Mouse (Mus musculus): ENCODE data around the gene Ryr2. TPM values are rescaled to one million over a fixed set of nuclear protein-coding genes. Genes with fewer than 3 reads are reported as not detected.
"Not testable (repeated sequence)": the region's sequence is repeated elsewhere in the genome, so short reads cannot be mapped to it uniquely, and the experiment has no call there.

Ryr2 gene
- polyA plus RNA-seq, 1 experiment from 2014 or later, result 0.25 TPM

DNA sequence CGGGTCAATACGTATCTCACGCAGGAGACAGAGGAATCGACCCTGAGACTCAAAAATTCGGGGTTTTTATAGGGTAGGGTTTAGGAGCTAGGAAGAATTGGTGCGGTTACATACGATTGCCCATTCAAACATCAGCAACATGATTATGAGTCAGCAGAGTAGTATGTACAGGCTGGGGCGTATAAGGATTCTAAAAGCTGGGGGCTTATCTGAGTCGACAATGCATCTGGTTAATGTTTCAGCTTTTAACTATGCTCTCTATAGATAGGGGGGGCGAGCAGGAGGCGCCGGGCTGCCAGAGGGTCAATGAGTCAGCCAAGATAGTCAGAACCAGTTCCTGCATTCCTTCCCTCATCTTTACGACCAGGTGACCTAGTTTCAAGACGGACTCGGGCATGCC lies 557.6 kb downstream of the Ryr2 start:
- not testable (repeated sequence) for H3K4me1 ChIP-seq (ENCODE audit: control insufficient read depth, insufficient read depth, low read length); DNase-seq (ENCODE audit: low spot score, missing footprints); ATAC-seq (ENCODE audit: low FRiP score); H3K4me2 ChIP-seq; H3K36me3 ChIP-seq (ENCODE audit: control insufficient read depth, insufficient read depth, low read length); H3K27me3 ChIP-seq (ENCODE audit: control insufficient read depth, insufficient read depth, low read length); H3K9ac ChIP-seq (ENCODE audit: low read length); H3K9me3 ChIP-seq (ENCODE audit: control insufficient read depth, low read length); H3K27ac ChIP-seq (ENCODE audit: low read depth, low read length); H3K4me3 ChIP-seq (ENCODE audit: low read depth, low read length)
- 89% methylated on average over 15 of the region's 15 CpGs for WGBS

DNA sequence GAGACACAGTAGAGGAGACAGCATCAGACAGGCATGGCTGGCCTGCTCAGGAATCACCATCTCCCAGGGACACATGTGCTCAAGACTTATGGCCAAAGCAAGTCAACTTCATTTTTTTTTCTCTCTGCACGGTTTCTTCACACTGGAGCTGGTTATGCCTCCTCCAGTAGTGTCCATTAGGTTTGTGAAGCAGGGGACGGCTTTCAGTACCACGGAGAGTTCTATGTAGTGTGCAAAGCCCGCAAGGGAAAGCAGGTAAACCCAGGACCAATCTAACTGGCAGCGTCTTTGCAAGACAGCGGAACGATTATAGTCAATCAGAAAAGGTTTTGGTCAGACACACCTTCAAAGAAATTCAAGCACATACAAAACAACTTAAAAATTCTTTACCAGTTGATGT lies 560.9 kb downstream of the Ryr2 start:
- H3K4me3 ChIP-seq (ENCODE audit: low read depth, low read length), result no peak overlapping the region
- H3K9ac ChIP-seq (ENCODE audit: low read length), result no peak overlapping the region
- no peak overlapping the region for H3K27ac ChIP-seq (ENCODE audit: low read depth, low read length)
- H3K27me3 ChIP-seq (ENCODE audit: control insufficient read depth, insufficient read depth, low read length), result no peaks in the 10 kb centered on the region
- H3K4me1 ChIP-seq (ENCODE audit: control insufficient read depth, insufficient read depth, low read length), result no peaks in the 10 kb centered on the region
- no peak overlapping the region for H3K4me2 ChIP-seq
- no peaks in the 10 kb centered on the region for H3K9me3 ChIP-seq (ENCODE audit: control insufficient read depth, low read length)
- 47% methylated on average over 7 of the region's 7 CpGs for WGBS
- ATAC-seq (ENCODE audit: low FRiP score), result no peak
- DNase-seq (ENCODE audit: low spot score, missing footprints), result no peak
- H3K36me3 ChIP-seq (ENCODE audit: control insufficient read depth, insufficient read depth, low read length), result no peaks in the 10 kb centered on the region

DNA sequence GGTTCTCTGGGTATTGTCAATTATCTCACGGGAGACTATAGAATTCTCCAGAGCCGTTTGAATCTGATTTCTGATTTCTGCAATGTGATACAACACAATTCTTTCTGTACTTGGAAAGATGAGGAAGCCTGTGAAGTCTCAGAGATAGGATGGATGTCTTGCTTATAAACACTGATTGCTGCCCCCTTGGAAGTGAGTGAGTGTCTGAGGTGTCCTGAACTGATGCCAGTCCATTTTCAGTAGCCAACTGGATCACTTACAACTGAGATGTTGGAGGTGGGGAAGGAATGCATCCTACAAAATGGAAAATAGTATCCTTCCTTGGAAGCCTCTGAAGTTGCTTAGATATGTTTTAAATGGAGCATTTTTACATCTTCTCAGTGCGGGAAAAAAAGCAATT lies 564.2 kb downstream of the Ryr2 start:
- H3K4me2 ChIP-seq, result no peak overlapping the region
- H3K27me3 ChIP-seq (ENCODE audit: control insufficient read depth, insufficient read depth, low read length), result no peaks in the 10 kb centered on the region
- H3K4me1 ChIP-seq (ENCODE audit: control insufficient read depth, insufficient read depth, low read length), result no peaks in the 10 kb centered on the region
- no peaks in the 10 kb centered on the region for H3K36me3 ChIP-seq (ENCODE audit: control insufficient read depth, insufficient read depth, low read length)
- DNase-seq (ENCODE audit: low spot score, missing footprints) (no peak), ATAC-seq (ENCODE audit: low FRiP score) (no peak)
- H3K4me3 ChIP-seq (ENCODE audit: low read depth, low read length), result no peak overlapping the region
- no peak overlapping the region for H3K27ac ChIP-seq (ENCODE audit: low read depth, low read length)
- H3K9me3 ChIP-seq (ENCODE audit: control insufficient read depth, low read length), result no peaks in the 10 kb centered on the region
- WGBS, result 86% methylated on average over 3 of the region's 3 CpGs
- H3K9ac ChIP-seq (ENCODE audit: low read length), result no peak overlapping the region

DNA sequence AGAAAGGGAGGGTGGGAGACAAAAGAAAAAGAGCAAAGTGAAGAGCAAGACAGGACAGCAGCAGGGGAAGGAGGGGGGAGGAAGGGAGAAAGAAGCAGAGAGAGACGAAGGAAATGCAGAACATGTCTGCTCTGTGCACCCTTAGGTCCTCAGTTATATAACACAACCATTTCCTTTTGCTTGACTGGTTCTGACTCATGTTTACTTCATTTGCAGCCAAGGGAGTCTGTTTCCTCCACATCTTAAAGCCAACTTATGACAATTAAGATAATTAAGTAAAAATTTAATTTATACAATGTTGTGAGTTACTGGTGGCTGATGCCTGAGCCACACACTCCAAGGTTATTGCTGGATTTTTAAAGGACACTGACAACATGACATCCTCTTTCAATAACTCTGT lies 569.9 kb downstream of the Ryr2 start:
- Histone ChIP-seq H3K4me3 (ENCODE audit: low read depth, low read length) (no peak overlapping the region), H3K27me3 (ENCODE audit: control insufficient read depth, insufficient read depth, low read length) (no peaks in the 10 kb centered on the region), H3K9me3 (ENCODE audit: control insufficient read depth, low read length) (no peaks in the 10 kb centered on the region), H3K4me2 (no peak overlapping the region), H3K9ac (ENCODE audit: low read length) (no peak overlapping the region), H3K4me1 (ENCODE audit: control insufficient read depth, insufficient read depth, low read length) (no peaks in the 10 kb centered on the region), H3K27ac (ENCODE audit: low read depth, low read length) (no peak overlapping the region), H3K36me3 (ENCODE audit: control insufficient read depth, insufficient read depth, low read length) (no peaks in the 10 kb centered on the region)
- WGBS, result 67% methylated on average over 1 of the region's 1 CpGs
- ATAC-seq (ENCODE audit: low FRiP score) (no peak), DNase-seq (ENCODE audit: low spot score, missing footprints) (no peak)

DNA sequence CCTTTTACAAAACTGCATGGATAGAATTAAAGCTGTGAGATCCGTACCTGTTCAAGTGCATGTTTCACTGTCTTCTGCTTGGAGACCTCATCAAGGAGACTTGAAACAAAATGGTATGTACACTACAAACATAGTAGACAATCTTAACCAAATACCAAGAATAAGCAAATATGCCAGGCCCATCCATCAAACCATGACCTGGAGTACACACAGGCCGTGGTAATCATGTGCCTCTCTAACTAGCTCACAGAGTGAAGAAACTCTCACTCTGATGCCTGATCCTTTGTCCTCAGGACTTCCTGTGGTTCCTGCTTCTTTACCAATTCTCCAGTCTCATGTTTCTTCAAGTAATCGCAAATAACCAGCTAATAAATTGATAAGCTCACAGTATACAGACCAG lies 570.9 kb downstream of the Ryr2 start:
- H3K27me3 ChIP-seq (ENCODE audit: control insufficient read depth, insufficient read depth, low read length), result no peaks in the 10 kb centered on the region
- no peaks in the 10 kb centered on the region for H3K4me1 ChIP-seq (ENCODE audit: control insufficient read depth, insufficient read depth, low read length)
- no peak for DNase-seq (ENCODE audit: low spot score, missing footprints)
- ATAC-seq (ENCODE audit: low FRiP score), result no peak
- H3K9ac ChIP-seq (ENCODE audit: low read length), result no peak overlapping the region
- H3K4me3 ChIP-seq (ENCODE audit: low read depth, low read length), result no peak overlapping the region
- H3K27ac ChIP-seq (ENCODE audit: low read depth, low read length), result no peak overlapping the region
- H3K36me3 ChIP-seq (ENCODE audit: control insufficient read depth, insufficient read depth, low read length), result no peaks in the 10 kb centered on the region
- H3K9me3 ChIP-seq (ENCODE audit: control insufficient read depth, low read length), result no peaks in the 10 kb centered on the region
- no peak overlapping the region for H3K4me2 ChIP-seq
- WGBS, result 83% methylated on average over 3 of the region's 3 CpGs

DNA sequence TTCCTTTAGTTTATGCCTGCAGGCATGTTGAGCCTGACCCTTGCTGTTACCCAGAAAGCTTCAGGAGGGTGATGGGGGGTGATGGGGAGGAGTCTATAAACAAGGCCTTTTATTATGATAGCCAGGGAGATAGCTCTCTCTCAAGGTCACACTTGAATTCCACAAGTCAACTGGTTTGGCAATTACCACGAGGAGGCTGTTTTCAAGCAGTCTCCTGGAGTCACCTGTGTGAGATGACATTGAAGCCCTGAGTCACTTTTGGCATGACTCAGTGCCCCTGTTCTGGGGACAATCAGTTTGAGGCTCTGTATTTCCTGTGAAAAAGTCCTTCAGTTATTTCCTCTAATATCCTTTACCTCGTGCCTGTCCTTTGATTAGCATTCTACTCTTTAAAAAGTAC lies 573.5 kb downstream of the Ryr2 start:
- H3K9me3 ChIP-seq (ENCODE audit: control insufficient read depth, low read length), result no peaks in the 10 kb centered on the region
- no peak overlapping the region for H3K9ac ChIP-seq (ENCODE audit: low read length)
- H3K36me3 ChIP-seq (ENCODE audit: control insufficient read depth, insufficient read depth, low read length), result no peaks in the 10 kb centered on the region
- H3K4me3 ChIP-seq (ENCODE audit: low read depth, low read length), result no peak overlapping the region
- no peaks in the 10 kb centered on the region for H3K27me3 ChIP-seq (ENCODE audit: control insufficient read depth, insufficient read depth, low read length)
- no peak overlapping the region for H3K4me2 ChIP-seq
- ATAC-seq (ENCODE audit: low FRiP score) (no peak), DNase-seq (ENCODE audit: low spot score, missing footprints) (no peak)
- WGBS, result 64% methylated on average over 2 of the region's 2 CpGs
- no peak overlapping the region for H3K27ac ChIP-seq (ENCODE audit: low read depth, low read length)
- no peaks in the 10 kb centered on the region for H3K4me1 ChIP-seq (ENCODE audit: control insufficient read depth, insufficient read depth, low read length)

DNA sequence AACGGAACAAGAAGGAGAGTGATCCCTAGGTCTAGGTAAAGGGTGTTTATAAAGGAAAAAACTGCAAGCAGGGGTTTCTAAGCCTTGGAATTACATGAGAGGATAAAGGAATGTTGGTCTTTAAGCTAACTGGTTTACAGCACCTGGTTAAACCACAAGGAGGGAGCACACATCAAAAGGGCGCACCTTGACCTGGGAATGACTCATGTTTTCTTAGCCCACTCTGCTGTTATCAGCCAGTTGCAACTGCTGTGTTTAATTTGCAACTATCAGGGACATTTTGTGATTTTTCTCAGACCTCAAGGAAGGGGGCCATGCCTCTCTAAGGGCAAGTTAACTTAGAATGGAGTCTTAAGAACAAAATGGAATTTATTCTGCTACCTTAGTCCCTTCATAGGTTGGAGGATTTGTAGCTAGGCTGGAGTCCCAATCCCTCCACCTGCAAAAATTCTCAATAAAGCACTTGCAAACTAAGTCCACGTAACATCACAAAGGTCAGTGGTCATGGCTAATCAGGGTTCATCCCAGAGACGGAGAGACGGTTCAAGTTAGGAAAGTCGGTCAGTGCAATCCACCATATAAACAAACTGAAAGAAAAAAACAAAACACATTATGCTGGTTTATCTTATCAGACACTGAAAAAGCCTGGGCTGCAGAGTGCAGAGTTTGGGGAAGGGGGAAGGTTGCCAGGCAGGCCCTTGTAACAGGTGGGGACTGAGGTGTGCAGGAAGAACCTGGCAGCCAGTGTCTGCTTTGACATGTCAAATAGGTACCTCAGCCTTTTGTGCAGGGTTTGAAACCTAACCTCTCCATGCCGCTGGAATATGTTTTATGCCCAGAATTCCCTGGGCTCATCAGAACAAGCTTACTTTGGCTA lies 574.5 kb downstream of the Ryr2 start:
- no peak for DNase-seq (ENCODE audit: low spot score, missing footprints)
- Histone ChIP-seq H3K4me3 (ENCODE audit: low read depth, low read length) (no peak overlapping the region), H3K9ac (ENCODE audit: low read length) (no peak overlapping the region), H3K27me3 (ENCODE audit: control insufficient read depth, insufficient read depth, low read length) (no peaks in the 10 kb centered on the region), H3K4me2 (no peak overlapping the region), H3K27ac (ENCODE audit: low read depth, low read length) (no peak overlapping the region), H3K9me3 (ENCODE audit: control insufficient read depth, low read length) (no peaks in the 10 kb centered on the region), H3K36me3 (ENCODE audit: control insufficient read depth, insufficient read depth, low read length) (no peaks in the 10 kb centered on the region), H3K4me1 (ENCODE audit: control insufficient read depth, insufficient read depth, low read length) (no peaks in the 10 kb centered on the region)
- WGBS, result 88% methylated on average over 7 of the region's 7 CpGs
- no peak for ATAC-seq (ENCODE audit: low FRiP score)

DNA sequence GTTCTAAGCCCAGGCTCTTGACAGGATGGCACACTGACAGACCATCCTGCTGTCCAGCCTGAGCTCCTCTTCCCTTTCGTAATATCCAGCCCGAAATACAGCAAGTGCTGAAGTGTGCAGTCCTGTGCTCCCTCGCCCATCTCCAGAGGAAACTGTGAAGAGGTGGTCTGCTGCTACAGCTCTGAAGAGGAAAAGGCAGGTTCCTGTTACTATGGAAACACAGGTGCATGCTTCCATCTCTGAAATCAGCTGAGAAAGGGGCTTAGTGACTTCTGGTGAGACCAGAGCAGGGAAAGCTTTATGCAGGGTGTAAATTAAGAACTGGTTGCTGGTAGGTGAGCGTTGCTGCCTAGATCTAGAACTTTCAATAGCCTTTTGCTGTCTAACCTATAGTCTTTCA lies 583.1 kb downstream of the Ryr2 start:
- H3K4me3 ChIP-seq (ENCODE audit: low read depth, low read length), result no peak overlapping the region
- H3K9ac ChIP-seq (ENCODE audit: low read length), result no peak overlapping the region
- WGBS, result 81% methylated on average over 4 of the region's 4 CpGs
- H3K27me3 ChIP-seq (ENCODE audit: control insufficient read depth, insufficient read depth, low read length), result no peaks in the 10 kb centered on the region
- no peak overlapping the region for H3K27ac ChIP-seq (ENCODE audit: low read depth, low read length)
- no peaks in the 10 kb centered on the region for H3K36me3 ChIP-seq (ENCODE audit: control insufficient read depth, insufficient read depth, low read length)
- H3K4me1 ChIP-seq (ENCODE audit: control insufficient read depth, insufficient read depth, low read length), result no peaks in the 10 kb centered on the region
- ATAC-seq (ENCODE audit: low FRiP score) (no peak), DNase-seq (ENCODE audit: low spot score, missing footprints) (no peak)
- no peak overlapping the region for H3K4me2 ChIP-seq
- no peaks in the 10 kb centered on the region for H3K9me3 ChIP-seq (ENCODE audit: control insufficient read depth, low read length)

DNA sequence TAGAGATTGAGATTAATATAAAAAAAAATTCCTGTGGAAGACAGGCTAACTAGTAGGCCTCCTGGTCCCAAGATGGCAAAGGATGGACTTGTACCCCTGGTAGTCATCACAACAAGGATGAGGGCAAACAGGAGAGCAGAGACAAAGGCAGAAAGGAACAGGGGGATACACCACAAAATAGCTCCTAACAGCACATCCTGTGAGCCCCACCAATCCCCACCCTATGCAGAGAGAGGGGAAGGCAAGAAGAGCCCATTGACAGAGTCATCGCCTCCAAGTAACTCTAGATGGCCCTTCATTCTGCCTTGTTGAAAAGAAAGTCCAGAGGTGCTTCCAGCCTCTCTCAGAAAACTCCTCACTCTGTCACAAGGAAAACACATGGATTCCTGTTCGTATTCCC lies 586.0 kb downstream of the Ryr2 start:
- Histone ChIP-seq H3K36me3 (ENCODE audit: control insufficient read depth, insufficient read depth, low read length) (no peaks in the 10 kb centered on the region), H3K4me2 (no peak overlapping the region), H3K4me1 (ENCODE audit: control insufficient read depth, insufficient read depth, low read length) (no peaks in the 10 kb centered on the region), H3K27me3 (ENCODE audit: control insufficient read depth, insufficient read depth, low read length) (no peaks in the 10 kb centered on the region), H3K4me3 (ENCODE audit: low read depth, low read length) (no peak overlapping the region), H3K27ac (ENCODE audit: low read depth, low read length) (no peak overlapping the region), H3K9ac (ENCODE audit: low read length) (no peak overlapping the region), H3K9me3 (ENCODE audit: control insufficient read depth, low read length) (no peaks in the 10 kb centered on the region)
- 87% methylated on average over 2 of the region's 2 CpGs for WGBS
- ATAC-seq (ENCODE audit: low FRiP score) (no peak), DNase-seq (ENCODE audit: low spot score, missing footprints) (peak; percentile 68)
